Mouse (Mus musculus): ENCODE results near the gene Nrxn2.

GRCm38 (mm10) chr19:6377327-6378040 is 41.0 kb upstream of the Nrxn2 start:
- TF ChIP-seq HCFC1 (IDR thresholded peaks at IDR 0.05; ENCODE audit: borderline replicate concordance, insufficient read depth, low read length) (no peak), CHD2 (IDR thresholded peaks at IDR 0.05; ENCODE audit: low read depth, low read length) (no peak), MAFK (IDR thresholded peaks at IDR 0.05; ENCODE audit: insufficient read depth, low read depth, low read length) (no peak)
